Mouse (Mus musculus) embryonic facial prominence, embryonic 13.5 days (tissue): ENCODE results near the gene Olfr517. TPM values are rescaled to one million over a fixed set of nuclear protein-coding genes. Genes with fewer than 3 reads are reported as not detected.

Experiments
- ATAC-seq: fragments of 200-750 bp; cut with Nextera tagmentation; 2 replicates; pipeline ENCODE4 v1.8.0; 2017; ENCODE audit warnings: low read depth; ENCODE audit not compliant: insufficient number of reproducible peaks, insufficient read depth, low FRiP score, low TSS enrichment
- H3K27ac ChIP-seq: fragments of 300-500 bp; sonication (generic); 2 replicates; pipeline ENCODE4 v1.5.1; 2015; ENCODE audit warnings: moderate library complexity, mild to moderate bottlenecking, inconsistent platforms
- H3K27me3 ChIP-seq: fragments of 300-500 bp; sonication (generic); 2 replicates; pipeline ENCODE4 v1.6.1; 2015; ENCODE audit warnings: mild to moderate bottlenecking, inconsistent platforms
- H3K36me3 ChIP-seq: fragments of 300-500 bp; sonication (generic); 2 replicates; pipeline ENCODE4 v1.6.1; 2015; ENCODE audit warnings: mild to moderate bottlenecking, inconsistent platforms
- H3K4me1 ChIP-seq: fragments of 300-500 bp; sonication (generic); 2 replicates; pipeline ENCODE4 v1.6.1; 2015; ENCODE audit warnings: inconsistent platforms
- H3K4me2 ChIP-seq: fragments of 300-500 bp; sonication (generic); 2 replicates; pipeline ENCODE4 v1.6.1; 2015; ENCODE audit warnings: moderate library complexity, mild to moderate bottlenecking, inconsistent platforms
- H3K4me3 ChIP-seq: fragments of 300-500 bp; sonication (generic); 2 replicates; pipeline ENCODE4 v1.5.1; 2015; ENCODE audit warnings: mild to moderate bottlenecking, inconsistent platforms
- H3K9ac ChIP-seq: fragments of 300-500 bp; sonication (generic); 2 replicates; pipeline ENCODE4 v1.6.1; 2015; ENCODE audit warnings: mild to moderate bottlenecking, inconsistent platforms
- H3K9me3 ChIP-seq: fragments of 300-500 bp; sonication (generic); 2 replicates; pipeline ENCODE4 v1.6.1; 2016; ENCODE audit warnings: inconsistent platforms
- whole genome bisulfite sequencing: fragments of 180-500 bp; shearing (Covaris S2); methylation state at CpG from one replicate; pipeline ENCODE4 v1.1.7; 2015; ENCODE audit warnings: mixed read lengths; 5-methylcytosine and 5-hydroxymethylcytosine counted together
- polyA plus RNA-seq: library from polyadenylated mRNA; unstranded; fragments of >200 nt; fragmentation: Nextera tagmentation; extraction: Ambion mirVana; gene quantifications from 2 replicates; pipeline ENCODE4 v1.2.1, GENCODE M21; 2015

Olfr517 gene
- polyA plus RNA-seq: not detected in 2 replicates

DNA sequence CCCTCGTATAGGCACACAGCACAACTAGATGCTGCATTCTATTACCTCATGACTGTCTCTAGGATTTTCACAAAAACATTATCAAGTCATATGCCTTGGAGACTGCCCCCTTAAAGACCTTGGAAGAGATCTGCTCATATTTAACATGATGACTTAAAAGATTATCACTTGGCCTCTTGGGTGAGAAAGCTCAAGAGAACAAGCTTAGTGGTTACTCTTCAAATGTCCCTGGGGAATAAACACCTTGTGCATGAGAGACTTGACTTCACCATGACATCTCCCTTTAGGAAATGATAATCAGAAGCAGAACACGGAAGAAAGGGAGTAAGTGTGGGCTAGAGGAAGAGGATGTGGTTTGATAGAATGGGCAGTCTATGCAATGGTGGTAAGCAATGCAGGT, at the start of gene Olfr517:
Olfr517 (minus strand) TSS at position 101 of the 400 bp plus-strand sequence.
- no peaks in the 10 kb centered on the region for H3K9me3 ChIP-seq
- no peaks in the 10 kb centered on the region for H3K36me3 ChIP-seq
- WGBS: 56% methylated on average over 2 of the region's 2 CpGs
- H3K4me3 ChIP-seq: no peak within 1 kb of the TSS
- no peaks in the 10 kb centered on the region for H3K4me1 ChIP-seq
- H3K9ac ChIP-seq: no peak within 1 kb of the TSS
- ATAC-seq: no peak
- H3K27ac ChIP-seq: no peak within 1 kb of the TSS
- no peak within 1 kb of the TSS for H3K4me2 ChIP-seq
- no peaks in the 10 kb centered on the region for H3K27me3 ChIP-seq

DNA sequence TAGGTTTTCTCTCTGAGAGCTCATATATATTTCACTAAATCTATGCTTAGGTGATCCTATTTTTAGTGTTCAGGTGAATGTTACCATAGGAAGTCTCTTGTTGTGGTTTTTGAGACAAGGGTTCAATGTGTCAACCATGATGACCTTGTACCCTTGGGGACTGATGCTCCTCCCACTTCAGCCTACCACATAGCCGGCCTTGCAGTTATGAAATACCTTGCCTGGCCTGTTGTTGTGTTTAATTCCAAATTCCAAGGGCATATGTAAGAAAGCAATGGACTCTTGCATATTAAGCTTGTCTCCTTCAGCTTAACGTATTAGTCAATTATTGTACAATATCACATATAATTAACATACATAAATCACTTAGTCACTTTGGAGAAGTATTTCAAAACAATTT, 31.8 kb upstream of the Olfr517 start:
- no peak overlapping the region for H3K9ac ChIP-seq
- no peaks in the 10 kb centered on the region for H3K9me3 ChIP-seq
- H3K27me3 ChIP-seq: no peaks in the 10 kb centered on the region
- ATAC-seq: no peak
- WGBS: 73% methylated on average over 2 of the region's 2 CpGs
- H3K36me3 ChIP-seq: no peaks in the 10 kb centered on the region
- no peaks in the 10 kb centered on the region for H3K4me1 ChIP-seq
- H3K4me3 ChIP-seq: no peak overlapping the region
- no peak overlapping the region for H3K27ac ChIP-seq
- no peak overlapping the region for H3K4me2 ChIP-seq

DNA sequence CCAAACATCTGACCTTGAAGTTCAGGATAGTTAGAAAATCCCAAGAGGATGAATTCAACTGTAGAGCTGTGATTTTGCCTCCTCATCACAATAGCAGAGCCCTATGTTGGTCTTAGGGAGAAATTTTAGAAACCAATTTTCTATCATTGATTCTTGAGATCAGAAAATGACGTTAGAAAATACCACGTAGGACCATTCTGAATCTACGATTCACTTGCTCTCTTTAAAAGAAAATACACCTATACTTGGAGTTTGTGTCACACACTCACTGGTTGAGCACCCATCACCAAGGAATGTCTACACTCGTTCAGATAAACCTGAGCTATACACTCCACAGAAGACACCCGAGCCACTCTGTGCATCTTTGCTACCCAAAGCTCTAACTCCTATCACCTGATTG, 22.1 kb upstream of the Olfr517 start, which contains the start of gene Olfr519:
Olfr519 (minus strand) TSS at position 101 of the 400 bp plus-strand sequence.
- Histone ChIP-seq H3K9ac (no peak within 1 kb of the TSS), H3K4me3 (no peak within 1 kb of the TSS), H3K27ac (no peak within 1 kb of the TSS), H3K4me1 (no peaks in the 10 kb centered on the region), H3K4me2 (no peak within 1 kb of the TSS), H3K36me3 (no peaks in the 10 kb centered on the region), H3K9me3 (no peaks in the 10 kb centered on the region), H3K27me3 (no peaks in the 10 kb centered on the region)
- WGBS: 86% methylated on average over 5 of the region's 5 CpGs
- ATAC-seq: no peak

DNA sequence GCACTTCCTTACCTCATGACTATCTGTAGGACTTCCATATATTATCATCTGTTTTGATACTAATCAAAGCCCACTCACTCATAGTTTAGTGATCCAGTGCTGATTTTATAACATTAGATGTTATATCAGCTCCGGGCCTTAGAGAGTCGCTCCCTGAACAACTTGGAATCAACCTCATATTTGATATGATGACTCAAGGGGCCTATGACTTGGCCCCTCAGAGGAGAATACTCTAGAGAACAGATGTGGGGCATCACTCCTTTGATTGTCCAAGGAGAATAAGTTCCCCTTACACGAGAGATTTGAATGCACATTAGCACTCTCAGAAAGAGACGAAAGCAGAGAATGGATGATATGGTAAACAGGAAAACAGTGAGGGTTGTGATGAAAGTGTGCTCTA, 12.7 kb upstream of the Olfr517 start, which contains the start of gene Olfr518:
Olfr518 (minus strand) TSS at position 101 of the 400 bp plus-strand sequence.
- no peaks in the 10 kb centered on the region for H3K4me1 ChIP-seq

DNA sequence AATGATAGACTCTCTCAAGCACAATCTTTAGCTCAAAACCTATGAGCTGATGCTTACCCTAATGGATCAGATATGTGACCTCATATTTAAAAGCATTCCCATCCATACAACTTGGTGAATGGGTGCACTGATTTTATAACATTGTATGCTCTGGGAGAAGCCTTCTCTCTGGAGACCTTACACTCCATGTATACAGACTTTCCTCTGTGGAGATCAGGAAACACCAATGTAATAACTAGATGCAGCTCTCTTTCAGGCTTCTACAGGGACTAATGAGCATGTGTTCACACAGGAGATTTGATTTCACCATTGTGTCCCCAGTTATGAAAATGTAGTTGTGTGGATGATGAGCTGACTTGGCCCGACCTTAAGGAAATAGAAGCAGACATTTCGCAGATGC, 21.8 kb downstream of the Olfr517 start, which contains the start of gene Olfr516:
Olfr516 (minus strand) TSS at position 101 of the 400 bp plus-strand sequence.
- no peak within 1 kb of the TSS for H3K4me3 ChIP-seq
- no peaks in the 10 kb centered on the region for H3K9me3 ChIP-seq
- H3K27me3 ChIP-seq: no peaks in the 10 kb centered on the region
- H3K4me2 ChIP-seq: no peak within 1 kb of the TSS
- H3K27ac ChIP-seq: no peak within 1 kb of the TSS
- H3K36me3 ChIP-seq: no peaks in the 10 kb centered on the region
- no peak for ATAC-seq
- H3K9ac ChIP-seq: no peak within 1 kb of the TSS
- WGBS: 82% methylated on average over 2 of the region's 2 CpGs
- H3K4me1 ChIP-seq: no peaks in the 10 kb centered on the region

More for the DNA sequence above, 12.7 kb upstream of the Olfr517 start, which contains the start of gene Olfr518:
- H3K9ac ChIP-seq: no peak within 1 kb of the TSS
- H3K9me3 ChIP-seq: no peaks in the 10 kb centered on the region
- H3K36me3 ChIP-seq: no peaks in the 10 kb centered on the region
- H3K4me2 ChIP-seq: no peak within 1 kb of the TSS
- WGBS: 86% methylated on average over 4 of the region's 4 CpGs
- no peak for ATAC-seq
- H3K27ac ChIP-seq: no peak within 1 kb of the TSS
- H3K4me3 ChIP-seq: no peak within 1 kb of the TSS
- no peaks in the 10 kb centered on the region for H3K27me3 ChIP-seq

DNA sequence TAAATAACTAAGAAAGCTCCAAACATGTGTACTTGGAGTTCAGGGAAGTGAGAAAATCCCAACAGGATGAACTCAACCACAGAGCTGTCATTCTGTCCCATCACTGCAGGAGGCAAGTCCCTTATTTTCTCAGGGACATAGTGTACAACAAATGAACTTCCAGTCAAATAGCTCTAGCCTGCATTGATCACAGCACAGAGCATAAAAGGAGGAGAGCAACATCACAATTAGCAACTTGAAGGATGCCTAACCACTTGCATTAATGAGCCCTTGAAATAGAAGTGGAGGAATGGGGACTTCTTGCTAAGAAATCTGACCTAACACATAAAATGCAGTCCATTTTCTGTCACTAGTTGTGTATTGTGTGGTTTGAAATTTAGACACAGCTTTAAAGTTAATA, 46.3 kb downstream of the Olfr517 start, which contains the start of gene Olfr514:
Olfr514 (minus strand) TSS at position 101 of the 400 bp plus-strand sequence.
- H3K4me2 ChIP-seq: no peak within 1 kb of the TSS
- H3K4me1 ChIP-seq: no peaks in the 10 kb centered on the region
- H3K9me3 ChIP-seq: no peaks in the 10 kb centered on the region
- no peak within 1 kb of the TSS for H3K4me3 ChIP-seq
- ATAC-seq: no peak
- H3K36me3 ChIP-seq: no peaks in the 10 kb centered on the region
- H3K27ac ChIP-seq: no peak within 1 kb of the TSS
- H3K9ac ChIP-seq: no peak within 1 kb of the TSS
- no peaks in the 10 kb centered on the region for H3K27me3 ChIP-seq

Other genes with a start within 250 kb of the Olfr517 start
- gene Olfr508, start 242.4 kb downstream of the Olfr517 start, polyA plus RNA-seq: not detected in 2 replicates
- 0.06 and 0.25 TPM in 2 replicates for gene Olfr509, start 220.5 kb downstream of the Olfr517 start, polyA plus RNA-seq
- not detected in 2 replicates for gene Olfr510, start 206.0 kb downstream of the Olfr517 start, polyA plus RNA-seq
- not detected in 2 replicates for gene Olfr512, start 159.1 kb downstream of the Olfr517 start, polyA plus RNA-seq
- gene Olfr513, start 121.4 kb downstream of the Olfr517 start, polyA plus RNA-seq: not detected in 2 replicates
- gene Olfr514, start 46.4 kb downstream of the Olfr517 start, polyA plus RNA-seq: not detected in 2 replicates
- not detected in 2 replicates for gene Olfr516, start 21.9 kb downstream of the Olfr517 start, polyA plus RNA-seq
- gene Olfr518, start 12.6 kb upstream of the Olfr517 start, polyA plus RNA-seq: not detected in 2 replicates
- gene Olfr519, start 22.0 kb upstream of the Olfr517 start, polyA plus RNA-seq: not detected in 2 replicates
- 0.11 TPM in 2 replicates for gene Nlrp10, start 57.8 kb upstream of the Olfr517 start, polyA plus RNA-seq
- 93.2 and 111 TPM in 2 replicates for gene Eif3f, start 62.0 kb upstream of the Olfr517 start, polyA plus RNA-seq
- gene Tub, start 78.0 kb upstream of the Olfr517 start, polyA plus RNA-seq: 3.9 and 4.3 TPM in 2 replicates
- gene Ric3, start 211.0 kb upstream of the Olfr517 start, polyA plus RNA-seq: 4.0 and 5.2 TPM in 2 replicates